Mouse (Mus musculus): ENCODE measurements at regions not wholly inside any gene's neighbourhood (a gene's known extent, or its start where the extent isn't known, plus 50 kb on each side); places are given as distances from the start of the nearest gene placed in this dataset.
A peak's percentile ranks its signal among the peaks of the same experiment; 100 is the strongest.
"Not testable (repeated sequence)": the region's sequence is repeated elsewhere in the genome, so short reads cannot be mapped to it uniquely, and the experiment has no call there.

- no peak for DNase-seq
- intact Hi-C loops (cut with DNase I) = loop anchor here (5.0 kb wide), 1 partner anchor 652 kb away; no protein-coding TSS in a partner anchor
Measured at GRCm38 (mm10) chr1:51614700-51615099, 136.5 kb upstream of the Nabp1 start.

GRCm38 (mm10) chr1:51609295-51609694, 131.1 kb upstream of the Nabp1 start:
- intact Hi-C loops (cut with DNase I) = no loop called here

GRCm38 (mm10) chr1:51607437-51607855, 129.2 kb upstream of the Nabp1 start:
- intact Hi-C loops (cut with DNase I) = no loop called here

More at GRCm38 (mm10) chr1:51609295-51609694, 131.1 kb upstream of the Nabp1 start:
- DNase-seq = no peak

GRCm38 (mm10) chr1:51602071-51602470, 123.8 kb upstream of the Nabp1 start:
- intact Hi-C loops (cut with DNase I) = no loop called here
- DNase-seq = no peak

More at GRCm38 (mm10) chr1:51607437-51607855, 129.2 kb upstream of the Nabp1 start:
- DNase-seq = no peak

GRCm38 (mm10) chr1:51600425-51600824, 122.2 kb upstream of the Nabp1 start:
- DNase-seq = no peak

GRCm38 (mm10) chr1:51596935-51597820, 119.0 kb upstream of the Nabp1 start:
- intact Hi-C loops (cut with DNase I) = loop anchor here (1.0 to 5.0 kb wide), 3 partner anchors 130 to 260 kb away; no protein-coding TSS in a partner anchor
- DNase-seq = peak; percentile 78 to 90

More at GRCm38 (mm10) chr1:51600425-51600824, 122.2 kb upstream of the Nabp1 start:
- intact Hi-C loops (cut with DNase I) = no loop called here

GRCm38 (mm10) chr1:51594666-51595065, 116.4 kb upstream of the Nabp1 start:
- intact Hi-C loops (cut with DNase I) = loop anchor here (5.0 kb wide), 1 partner anchor 257 kb away; no protein-coding TSS in a partner anchor
- DNase-seq = no peak

- no peak for DNase-seq
- intact Hi-C loops (cut with DNase I) = no loop called here
Measured at GRCm38 (mm10) chr1:51593621-51594441, 115.6 kb upstream of the Nabp1 start.

- intact Hi-C loops (cut with DNase I) = no loop called here
- DNase-seq = no peak
Measured at GRCm38 (mm10) chr1:51591886-51592285, 113.7 kb upstream of the Nabp1 start.

GRCm38 (mm10) chr1:51590606-51591400, 112.6 kb upstream of the Nabp1 start:
- DNase-seq = no peak
- intact Hi-C loops (cut with DNase I) = no loop called here

GRCm38 (mm10) chr1:51584925-51585424, 106.8 kb upstream of the Nabp1 start:
- intact Hi-C loops (cut with DNase I) = no loop called here
- no peak for DNase-seq

- DNase-seq = no peak
- intact Hi-C loops (cut with DNase I) = no loop called here
Measured at GRCm38 (mm10) chr1:51583871-51584270, 105.6 kb upstream of the Nabp1 start.

- intact Hi-C loops (cut with DNase I) = no loop called here
- DNase-seq = no peak
Measured at GRCm38 (mm10) chr1:51580074-51580473, 101.8 kb upstream of the Nabp1 start.

- intact Hi-C loops (cut with DNase I) = no loop called here
- DNase-seq = no peak
Measured at GRCm38 (mm10) chr1:51577701-51578100, 99.5 kb upstream of the Nabp1 start.

- no peak for DNase-seq
- intact Hi-C loops (cut with DNase I) = no loop called here
Measured at GRCm38 (mm10) chr1:51572314-51573078, 94.3 kb upstream of the Nabp1 start.

- DNase-seq = no peak
- intact Hi-C loops (cut with DNase I) = no loop called here
Measured at GRCm38 (mm10) chr1:51569625-51570024, 91.4 kb upstream of the Nabp1 start.

GRCm38 (mm10) chr1:51566170-51566649, 88.0 kb upstream of the Nabp1 start:
- intact Hi-C loops (cut with DNase I) = no loop called here
- no peak for DNase-seq

- intact Hi-C loops (cut with DNase I) = loop anchor here (5.0 kb wide), 1 partner anchor 89 kb away; no protein-coding TSS in a partner anchor
- DNase-seq = not testable (repeated sequence)
Measured at GRCm38 (mm10) chr1:51556616-51557015, 78.4 kb upstream of the Nabp1 start.

- intact Hi-C loops (cut with DNase I) = no loop called here
- no peak for DNase-seq
Measured at GRCm38 (mm10) chr1:51553738-51554137, 75.5 kb upstream of the Nabp1 start.
